Mouse (Mus musculus) midbrain, postnatal 0 days (tissue): ENCODE data around the gene Taar7a. TPM values are rescaled to one million over a fixed set of nuclear protein-coding genes. Genes with fewer than 3 reads are reported as not detected.
A peak's percentile ranks its signal among the peaks of the same experiment; 100 is the strongest.

Experiments used
- ATAC-seq: fragments of 200-750 bp; cut with Nextera tagmentation; 2 replicates; pipeline ENCODE4 v1.8.0; 2017; ENCODE audit warnings: moderate number of reproducible peaks, mild to moderate bottlenecking, moderate TSS enrichment, moderate library complexity; ENCODE audit not compliant: low FRiP score
- DNase-seq: peaks from one replicate; pipeline ENCODE4 v3.0.0-alpha.2; 2015; ENCODE audit warnings: low spot score
- H3K27ac ChIP-seq: fragments of 300-500 bp; sonication (generic); 2 replicates; pipeline ENCODE4 v1.5.1; 2014; ENCODE audit warnings: low read depth, mild to moderate bottlenecking, low read length, mixed read lengths
- H3K27me3 ChIP-seq: fragments of 300-500 bp; sonication (generic); 2 replicates; pipeline ENCODE4 v1.6.1; 2014; ENCODE audit warnings: low read length, control low read depth, mixed read lengths; ENCODE audit not compliant: insufficient read depth
- H3K36me3 ChIP-seq: fragments of 300-500 bp; sonication (generic); 2 replicates; pipeline ENCODE4 v1.6.1; 2014; ENCODE audit warnings: low read length, control low read depth, mixed read lengths; ENCODE audit not compliant: insufficient read depth
- H3K4me1 ChIP-seq: fragments of 300-500 bp; sonication (generic); 2 replicates; pipeline ENCODE4 v1.6.1; 2014; ENCODE audit warnings: mild to moderate bottlenecking, control low read depth, antibody characterized with exemption, low read length, mixed read lengths; ENCODE audit not compliant: insufficient read depth
- H3K4me2 ChIP-seq: fragments of 300-500 bp; sonication (generic); 2 replicates; pipeline ENCODE4 v1.6.1; 2014; ENCODE audit warnings: low read depth, mild to moderate bottlenecking, low read length, mixed read lengths; ENCODE audit not compliant: poor library complexity, severe bottlenecking
- H3K4me3 ChIP-seq: fragments of 300-500 bp; sonication (generic); 2 replicates; pipeline ENCODE4 v1.5.1; 2014; ENCODE audit warnings: low read depth, mild to moderate bottlenecking, low read length, moderate library complexity
- H3K9ac ChIP-seq: fragments of 300-500 bp; sonication (generic); replicated peaks from 2 replicates; pipeline ENCODE4 v1.6.1; 2014; ENCODE audit warnings: mild to moderate bottlenecking, low read length, moderate library complexity, mixed read lengths; ENCODE audit not compliant: poor library complexity, severe bottlenecking
- H3K9me3 ChIP-seq: fragments of 300-500 bp; sonication (generic); 2 replicates; pipeline ENCODE4 v1.6.1; 2016; ENCODE audit warnings: low read length, control low read depth
- CTCF ChIP-seq: IDR thresholded peaks from 2 replicates; pipeline ENCODE4 v1.5.1; 2016; ENCODE audit warnings: antibody characterized with exemption, mild to moderate bottlenecking
- WGBS: fragments of 180-500 bp; shearing (Covaris S2); extraction: QIAGEN DNeasy Blood & Tissue Kit; methylation state at CpG from one replicate; pipeline ENCODE4 v1.1.7; 2014; 5-methylcytosine and 5-hydroxymethylcytosine counted together
- polyA plus RNA-seq: library from polyadenylated mRNA; unstranded; fragments of >200 nt; fragmentation: Nextera tagmentation; extraction: Ambion mirVana; gene quantifications from 2 replicates; pipeline ENCODE4 v1.2.1, GENCODE M21; 2015
- total RNA-seq: library from RNA; depleted of rRNA; stranded (reverse); fragments of >200 nt; gene quantifications from 2 replicates; pipeline ENCODE4 v1.2.3, GENCODE M21; 2014

The Taar7a gene
- total and polyA plus RNA-seq, 2 experiments from 2014 or later = not detected

DNA sequence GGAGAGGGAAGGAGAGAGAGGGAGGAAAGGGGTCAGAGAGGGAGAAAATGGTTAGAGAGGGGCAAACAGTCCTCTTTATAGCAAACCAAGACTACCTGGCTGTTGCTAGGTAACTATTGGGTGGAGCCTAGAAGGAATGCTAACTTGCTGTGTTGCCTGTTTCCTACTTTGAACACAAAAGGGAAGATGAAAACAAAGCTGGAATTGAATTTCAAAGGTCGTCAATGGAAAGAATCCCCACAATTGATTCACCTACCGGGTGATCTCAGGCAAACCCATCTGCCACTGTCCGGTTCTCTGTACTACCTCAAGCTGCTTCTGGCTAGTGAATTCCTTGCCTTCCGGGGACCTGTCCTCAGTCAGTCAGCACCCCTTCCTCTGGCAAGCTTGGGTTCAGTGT lies 15.3 kb downstream of the Taar7a start:
- Histone ChIP-seq H3K4me2 (no peak overlapping the region), H3K4me3 (no peak overlapping the region), H3K9me3 (no peaks in the 10 kb centered on the region), H3K9ac (no peak overlapping the region), H3K27me3 (no peaks in the 10 kb centered on the region), H3K27ac (no peak overlapping the region), H3K4me1 (no peaks in the 10 kb centered on the region), H3K36me3 (no peaks in the 10 kb centered on the region)
- no peak for TF ChIP-seq CTCF
- WGBS = 35% methylated on average over 4 of the region's 4 CpGs
- ATAC-seq (no peak), DNase-seq (no peak)

DNA sequence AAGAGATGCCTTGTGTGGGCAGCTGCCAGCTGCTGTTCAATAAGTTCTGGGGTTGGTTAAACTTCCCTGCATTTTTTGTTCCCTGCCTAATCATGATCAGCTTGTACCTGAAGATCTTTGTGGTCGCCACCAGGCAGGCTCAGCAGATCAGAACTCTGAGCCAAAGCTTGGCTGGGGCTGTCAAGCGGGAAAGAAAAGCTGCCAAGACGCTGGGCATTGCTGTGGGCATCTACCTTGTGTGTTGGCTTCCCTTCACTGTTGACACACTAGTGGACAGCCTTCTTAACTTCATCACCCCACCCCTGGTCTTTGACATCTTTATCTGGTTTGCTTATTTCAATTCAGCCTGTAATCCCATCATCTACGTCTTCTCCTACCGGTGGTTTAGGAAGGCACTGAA lies 22.0 kb downstream of the Taar7a start:
- Histone ChIP-seq H3K27me3 (no peaks in the 10 kb centered on the region), H3K4me2 (no peak overlapping the region), H3K4me1 (no peaks in the 10 kb centered on the region), H3K9me3 (no peaks in the 10 kb centered on the region), H3K9ac (no peak overlapping the region), H3K27ac (no peak overlapping the region), H3K4me3 (no peak overlapping the region), H3K36me3 (no peaks in the 10 kb centered on the region)
- no peak for ATAC-seq
- 69% methylated on average over 5 of the region's 5 CpGs for WGBS
- no peak for TF ChIP-seq CTCF
- DNase-seq = no peak

DNA sequence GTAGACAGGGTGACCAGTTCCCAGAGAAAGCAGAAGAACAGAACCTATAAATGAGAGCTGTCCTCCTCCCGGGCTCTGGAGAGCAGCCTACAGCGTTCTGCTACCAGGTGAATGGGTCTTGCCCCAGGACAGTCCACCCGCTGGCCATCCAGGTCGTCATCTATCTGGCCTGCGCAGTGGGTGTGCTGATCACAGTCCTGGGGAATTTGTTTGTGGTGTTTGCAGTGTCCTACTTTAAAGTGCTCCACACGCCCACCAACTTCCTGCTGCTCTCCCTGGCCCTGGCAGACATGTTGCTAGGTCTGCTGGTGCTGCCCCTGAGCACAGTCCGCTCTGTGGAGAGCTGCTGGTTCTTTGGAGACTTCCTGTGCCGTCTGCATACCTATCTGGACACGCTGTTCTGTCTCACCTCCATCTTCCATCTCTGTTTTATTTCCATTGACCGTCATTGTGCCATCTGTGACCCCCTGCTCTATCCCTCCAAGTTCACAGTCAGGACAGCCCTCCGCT lies 22.6 kb downstream of the Taar7a start, which contains the start of gene Taar5:
Gene Taar5 (plus strand): TSS at position 51 of the 510 bp plus-strand sequence.
- no peaks in the 10 kb centered on the region for H3K4me1 ChIP-seq
- no peak for DNase-seq
- no peak for TF ChIP-seq CTCF
- no peak within 1 kb of the TSS for H3K27ac ChIP-seq
- WGBS = 94% methylated on average over 11 of the region's 11 CpGs
- no peaks in the 10 kb centered on the region for H3K36me3 ChIP-seq
- no peak within 1 kb of the TSS for H3K9ac ChIP-seq
- H3K9me3 ChIP-seq = no peaks in the 10 kb centered on the region
- no peak within 1 kb of the TSS for H3K4me3 ChIP-seq
- no peak for ATAC-seq
- H3K27me3 ChIP-seq = no peaks in the 10 kb centered on the region
- no peak within 1 kb of the TSS for H3K4me2 ChIP-seq

DNA sequence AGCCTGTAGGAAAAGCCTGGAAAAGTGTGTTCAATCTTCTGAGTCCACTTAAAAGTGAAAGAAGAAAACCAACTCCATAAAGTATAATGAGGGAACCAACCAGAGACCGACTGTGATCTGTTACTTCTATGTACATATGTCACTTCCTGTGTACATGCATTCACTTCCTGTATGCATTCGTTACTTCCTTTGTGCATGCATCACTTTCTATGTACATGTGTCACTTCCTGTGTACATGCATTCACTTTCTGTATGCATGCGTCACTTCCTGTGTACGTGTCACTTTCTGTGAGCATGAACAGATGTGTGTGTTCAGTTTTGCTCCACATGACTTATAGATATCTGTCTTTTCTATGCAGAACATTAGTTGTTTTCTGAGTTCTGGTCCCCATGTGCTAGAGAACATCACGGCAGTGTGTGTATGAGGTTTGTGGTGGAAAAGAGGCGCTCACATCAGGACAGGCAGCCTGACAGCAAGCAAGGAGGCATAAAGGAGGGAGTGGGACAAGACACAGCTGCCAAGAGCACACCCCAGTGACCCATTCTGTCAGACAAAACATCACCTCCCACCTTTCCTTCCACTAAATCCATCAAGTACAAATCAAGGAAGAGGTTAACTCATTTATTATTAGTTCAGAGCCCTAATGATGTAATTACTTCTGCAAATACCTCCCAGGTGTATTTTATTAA lies 28.2 kb downstream of the Taar7a start:
- Histone ChIP-seq H3K36me3 (no peaks in the 10 kb centered on the region), H3K27ac (no peak overlapping the region), H3K4me3 (no peak overlapping the region), H3K4me1 (no peaks in the 10 kb centered on the region), H3K9ac (no peak overlapping the region), H3K9me3 (no peaks in the 10 kb centered on the region), H3K4me2 (no peak overlapping the region), H3K27me3 (no peaks in the 10 kb centered on the region)
- DNase-seq = no peak
- no peak for TF ChIP-seq CTCF
- 93% methylated on average over 6 of the region's 6 CpGs for WGBS
- no peak for ATAC-seq

DNA sequence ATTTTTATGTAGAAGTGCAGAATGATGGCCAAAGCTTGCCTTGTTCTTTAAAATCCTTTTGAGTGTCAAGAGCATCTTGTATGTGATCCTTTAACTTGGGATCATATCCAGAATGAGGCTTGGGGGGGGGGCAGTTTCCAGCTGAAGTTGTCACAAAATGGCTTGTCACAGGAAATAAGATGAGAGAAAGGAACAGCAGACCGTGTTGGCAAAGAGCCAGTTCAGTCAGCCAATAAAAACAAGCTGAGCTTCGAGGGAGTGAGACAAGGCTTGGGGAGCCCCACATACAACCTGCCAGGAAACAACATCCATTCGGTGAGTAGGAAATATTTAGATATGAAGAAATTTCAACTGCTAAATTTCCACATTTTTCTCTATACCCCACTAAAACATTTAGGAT lies 29.8 kb downstream of the Taar7a start:
- Histone ChIP-seq H3K4me2 (no peak overlapping the region), H3K27ac (no peak overlapping the region), H3K4me1 (no peaks in the 10 kb centered on the region), H3K27me3 (no peaks in the 10 kb centered on the region), H3K9me3 (no peaks in the 10 kb centered on the region), H3K36me3 (no peaks in the 10 kb centered on the region), H3K9ac (no peak overlapping the region), H3K4me3 (no peak overlapping the region)
- 65% methylated on average over 3 of the region's 3 CpGs for WGBS
- ATAC-seq = no peak
- DNase-seq = peak; percentile 50
- TF ChIP-seq CTCF = no peak

DNA sequence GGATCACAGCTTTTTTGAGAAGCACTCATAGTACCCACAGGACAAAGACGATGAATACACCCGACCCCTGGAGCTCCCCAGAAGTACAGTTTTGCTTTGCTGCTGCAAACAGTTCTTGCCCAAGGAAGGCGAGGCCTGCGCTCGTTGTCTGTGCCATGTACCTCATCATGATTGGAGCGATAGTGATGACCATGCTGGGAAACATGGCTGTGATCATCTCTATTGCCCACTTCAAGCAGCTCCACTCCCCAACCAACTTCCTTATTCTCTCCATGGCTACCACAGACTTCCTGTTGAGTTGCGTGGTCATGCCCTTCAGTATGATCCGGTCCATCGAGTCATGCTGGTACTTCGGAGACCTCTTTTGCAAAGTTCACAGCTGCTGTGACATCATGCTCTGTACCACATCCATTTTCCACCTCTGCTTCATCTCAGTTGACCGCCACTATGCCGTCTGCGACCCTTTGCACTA lies 32.8 kb downstream of the Taar7a start, which contains the start of gene Taar4:
Gene Taar4 (plus strand): TSS at position 51 of the 472 bp plus-strand sequence.
- no peak for DNase-seq
- H3K27ac ChIP-seq = no peak within 1 kb of the TSS
- H3K4me2 ChIP-seq = no peak within 1 kb of the TSS
- H3K9ac ChIP-seq = no peak within 1 kb of the TSS
- no peak within 1 kb of the TSS for H3K4me3 ChIP-seq
- 96% methylated on average over 13 of the region's 13 CpGs for WGBS
- H3K36me3 ChIP-seq = no peaks in the 10 kb centered on the region
- no peaks in the 10 kb centered on the region for H3K9me3 ChIP-seq
- no peak for TF ChIP-seq CTCF
- H3K27me3 ChIP-seq = no peaks in the 10 kb centered on the region
- H3K4me1 ChIP-seq = no peaks in the 10 kb centered on the region
- ATAC-seq = no peak
